Mouse (Mus musculus) liver, embryonic 14.5 days (tissue): ENCODE results near the gene Tgfbr3l. TPM values are rescaled to one million over a fixed set of nuclear protein-coding genes. Genes with fewer than 3 reads are reported as not detected.

Experiments
- ATAC-seq: fragments of 200-750 bp; cut with Nextera tagmentation; 2 replicates; pipeline ENCODE4 v1.8.0; 2017; ENCODE audit warnings: moderate number of reproducible peaks, mild to moderate bottlenecking, moderate library complexity; ENCODE audit not compliant: insufficient read depth
- DNase-seq, 3 experiments: peaks; one replicate each; pipeline ENCODE4 v3.0.0-alpha.2; 2012 to 2013; ENCODE audit warnings: low read depth in 3 of 3, low spot score in 3 of 3
- H3K27ac ChIP-seq: fragments of 300-500 bp; sonication (generic); 2 replicates; pipeline ENCODE4 v1.5.1; 2014; ENCODE audit warnings: moderate library complexity, mild to moderate bottlenecking, control low read depth, inconsistent platforms
- H3K27me3 ChIP-seq: fragments of 300-500 bp; sonication (generic); 2 replicates; pipeline ENCODE4 v1.6.1; 2014; ENCODE audit warnings: mild to moderate bottlenecking, low read length, moderate library complexity; ENCODE audit not compliant: control insufficient read depth, insufficient read depth
- H3K36me3 ChIP-seq: fragments of 300-500 bp; sonication (generic); replicated peaks from 2 replicates; pipeline ENCODE4 v1.6.1; 2014; ENCODE audit warnings: low read depth; ENCODE audit not compliant: control insufficient read depth, insufficient read depth
- H3K4me1 ChIP-seq, 2 experiments: fragments of 200-500 bp in 1 of 2; fragments of 300-500 bp in 1 of 2; sonication (generic) in 1 of 2; replicated peaks; 2 replicates each; pipeline ENCODE4 v1.6.1; 2012 to 2014; ENCODE audit warnings: antibody characterized with exemption in 1 of 2, inconsistent platforms in 1 of 2, low read length in 1 of 2; ENCODE audit not compliant: control insufficient read depth in 2 of 2, insufficient read depth in 2 of 2
- H3K4me2 ChIP-seq: fragments of 300-500 bp; sonication (generic); 2 replicates; pipeline ENCODE4 v1.6.1; 2014; ENCODE audit warnings: low read depth, mild to moderate bottlenecking, control low read depth, moderate library complexity
- H3K4me3 ChIP-seq, 2 experiments: fragments of 200-500 bp in 1 of 2; fragments of 300-500 bp in 1 of 2; sonication (generic) in 1 of 2; 2 replicates each; pipeline ENCODE4 v1.5.1; 2012 to 2014; ENCODE audit warnings: low read depth in 2 of 2, low read length in 2 of 2, mild to moderate bottlenecking in 2 of 2, control low read depth in 1 of 2, inconsistent platforms in 1 of 2, moderate library complexity in 1 of 2; ENCODE audit not compliant: insufficient read depth in 1 of 2
- H3K9ac ChIP-seq: fragments of 300-500 bp; sonication (generic); replicated peaks from 2 replicates; pipeline ENCODE4 v1.6.1; 2014; ENCODE audit warnings: mild to moderate bottlenecking, control low read depth, moderate library complexity
- H3K9me3 ChIP-seq: fragments of 300-500 bp; sonication (generic); 2 replicates; pipeline ENCODE4 v1.6.1; 2016; ENCODE audit warnings: low read length, mixed read lengths; ENCODE audit not compliant: control insufficient read depth
- CTCF ChIP-seq: IDR thresholded peaks from 2 replicates; pipeline ENCODE4 v1.5.1; 2016; ENCODE audit warnings: antibody characterized with exemption, low read depth, control low read depth
- EP300 ChIP-seq: IDR thresholded peaks from 2 replicates; pipeline ENCODE4 v1.6.1; 2016; ENCODE audit warnings: antibody characterized with exemption, low read depth
- WGBS: fragments of 180-500 bp; shearing (Covaris S2); extraction: QIAGEN DNeasy Blood & Tissue Kit; methylation state at CpG from one replicate; pipeline ENCODE4 v1.1.7; 2014; ENCODE audit not compliant: insufficient replicate concordance; 5-methylcytosine and 5-hydroxymethylcytosine counted together
- polyA plus RNA-seq, 2 experiments: library from polyadenylated mRNA; depleted of rRNA in 1 of 2; stranded (reverse) in 1 of 2; unstranded in 1 of 2; fragments of >200 nt; fragmentation: Nextera tagmentation in 1 of 2; extraction: Ambion mirVana in 1 of 2; gene quantifications; 2 replicates each; pipeline versions ENCODE4 v1.2.1 to v1.2.3; 2012 to 2014

Gene Tgfbr3l
- polyA plus RNA-seq, 2 experiments: 0.30 to 5.2 TPM

- 84% methylated on average over 5 of the region's 5 CpGs for WGBS
- no peak for DNase-seq
Measured at GRCm38 (mm10) chr8:4245061-4245460, 3.0 kb upstream of the Tgfbr3l start.

GRCm38 (mm10) chr8:4245737-4246136 is 2.3 kb upstream of the Tgfbr3l start:
- Histone ChIP-seq H3K9ac (no peak overlapping the region), H3K4me3 (no peak overlapping the region), H3K36me3 (peaks cover 21% of the 10 kb centered on the region), H3K27me3 (no peaks in the 10 kb centered on the region), H3K4me1 (no peaks in the 10 kb centered on the region; a peak in 1 of 4 replicates), H3K4me2 (no peak overlapping the region), H3K9me3 (no peaks in the 10 kb centered on the region), H3K27ac (no peak overlapping the region)
- WGBS: 86% methylated on average over 13 of the region's 13 CpGs
- ATAC-seq (no peak), DNase-seq (no peak)
- TF ChIP-seq EP300 (no peak), CTCF (no peak)

More at GRCm38 (mm10) chr8:4245061-4245460, 3.0 kb upstream of the Tgfbr3l start:
- Histone ChIP-seq H3K4me3 (no peak overlapping the region), H3K36me3 (peaks cover 21% of the 10 kb centered on the region), H3K27ac (no peak overlapping the region), H3K4me1 (peaks cover 1 to 3% of the 10 kb centered on the region in 2 experiments; a peak in 3 of 4 replicates), H3K27me3 (no peaks in the 10 kb centered on the region), H3K4me2 (no peak overlapping the region), H3K9me3 (no peaks in the 10 kb centered on the region), H3K9ac (no peak overlapping the region)
- no peak for TF ChIP-seq CTCF
- TF ChIP-seq EP300: no peak
- no peak for ATAC-seq

- Histone ChIP-seq H3K9ac (no peak overlapping the region), H3K9me3 (no peaks in the 10 kb centered on the region), H3K4me2 (no peak overlapping the region), H3K27me3 (no peaks in the 10 kb centered on the region), H3K4me1 (0 out of 4 replicates have a peak, but pooled peaks cover 0 to under 1% of the 10 kb centered on the region in 2 experiments), H3K27ac (no peak overlapping the region), H3K4me3 (no peak overlapping the region), H3K36me3 (peaks cover 21% of the 10 kb centered on the region)
- 67% methylated on average over 8 of the region's 8 CpGs for WGBS
- DNase-seq: no peak
- TF ChIP-seq CTCF: no peak
- TF ChIP-seq EP300: no peak
- ATAC-seq: 0 out of 2 replicates have a peak, but pooled peaks have one; percentile 11
Measured at GRCm38 (mm10) chr8:4247241-4247640, 773 bp upstream of the Tgfbr3l start.

- Histone ChIP-seq H3K27ac (no peak overlapping the region), H3K4me2 (no peak overlapping the region), H3K9ac (no peak overlapping the region), H3K4me3 (no peak overlapping the region), H3K4me1 (peaks cover 5% of the 10 kb centered on the region in 2 experiments), H3K36me3 (peaks cover 16% of the 10 kb centered on the region), H3K27me3 (no peaks in the 10 kb centered on the region), H3K9me3 (no peaks in the 10 kb centered on the region)
- no peak for TF ChIP-seq EP300
- no peak for TF ChIP-seq CTCF
- 48% methylated on average over 29 of the region's 29 CpGs for WGBS
- DNase-seq (no peak), ATAC-seq (no peak)
Measured at GRCm38 (mm10) chr8:4249213-4249612, 1.2 kb downstream of the Tgfbr3l start.

- ATAC-seq: no peak
- Histone ChIP-seq H3K4me2 (no peak overlapping the region), H3K27me3 (no peaks in the 10 kb centered on the region), H3K27ac (no peak overlapping the region), H3K4me1 (peaks cover 5% of the 10 kb centered on the region in 2 experiments), H3K4me3 (no peak overlapping the region), H3K36me3 (peaks cover 12% of the 10 kb centered on the region), H3K9me3 (no peaks in the 10 kb centered on the region), H3K9ac (no peak overlapping the region)
- DNase-seq: peak in 2 of 3 experiments; percentile 55 to 61
- TF ChIP-seq CTCF (peak; percentile 95), EP300 (no peak)
- WGBS: 38% methylated on average over 26 of the region's 26 CpGs
Measured at GRCm38 (mm10) chr8:4250306-4250970, 2.4 kb downstream of the Tgfbr3l start.
